Mouse (Mus musculus) hindbrain, embryonic 10.5 days (tissue): ENCODE data around the gene Mapk13. TPM values are rescaled to one million over a fixed set of nuclear protein-coding genes. Genes with fewer than 3 reads are reported as not detected.

ENCODE experiments used
- DNase-seq: peaks from one replicate; pipeline ENCODE4 v3.0.0-alpha.2; 2017; ENCODE audit warnings: low spot score
- H3K27ac ChIP-seq: fragments of 300-500 bp; sonication (generic); 2 replicates; pipeline ENCODE4 v1.5.1; 2016; ENCODE audit warnings: mild to moderate bottlenecking, moderate library complexity
- H3K27me3 ChIP-seq: fragments of 300-500 bp; sonication (generic); 2 replicates; pipeline ENCODE4 v1.6.1; 2016; ENCODE audit warnings: mild to moderate bottlenecking; ENCODE audit not compliant: poor library complexity, insufficient read depth, severe bottlenecking
- H3K36me3 ChIP-seq: fragments of 300-500 bp; sonication (generic); 2 replicates; pipeline ENCODE4 v1.6.1; 2016; ENCODE audit warnings: mild to moderate bottlenecking, moderate library complexity
- H3K4me1 ChIP-seq: fragments of 300-500 bp; sonication (generic); replicated peaks from 2 replicates; pipeline ENCODE4 v1.6.1; 2016; ENCODE audit warnings: mild to moderate bottlenecking
- H3K4me3 ChIP-seq: fragments of 300-500 bp; sonication (generic); 2 replicates; pipeline ENCODE4 v1.5.1; 2016; ENCODE audit warnings: mild to moderate bottlenecking, moderate library complexity
- H3K9me3 ChIP-seq: fragments of 300-500 bp; sonication (generic); 2 replicates; pipeline ENCODE4 v1.6.1; 2016; ENCODE audit warnings: mild to moderate bottlenecking, moderate library complexity
- WGBS: fragments of 180-500 bp; shearing (Covaris S2); methylation state at CpG from one replicate; pipeline ENCODE4 v1.1.7; 2016; 5-methylcytosine and 5-hydroxymethylcytosine counted together
- polyA plus RNA-seq: library from polyadenylated mRNA; unstranded; fragments of >200 nt; fragmentation: Nextera tagmentation; extraction: Ambion mirVana; gene quantifications from 2 replicates; pipeline ENCODE4 v1.2.1, GENCODE M21; 2016

The Mapk13 gene
- polyA plus RNA-seq, 1 experiment from 2014 or later = 3.9 TPM

GRCm38 (mm10) chr17:28824896-28825295, 55.8 kb downstream of the Mapk13 start:
- Histone ChIP-seq H3K4me3 (no peak overlapping the region), H3K9me3 (no peaks in the 10 kb centered on the region), H3K4me1 (no peaks in the 10 kb centered on the region), H3K27me3 (no peaks in the 10 kb centered on the region), H3K27ac (peak overlapping the region; percentile 24; the same call in 1 of the 2 replicates), H3K36me3 (peaks cover 100% of the 10 kb centered on the region)
- WGBS = 85% methylated on average over 6 of the region's 6 CpGs
- no peak for DNase-seq

GRCm38 (mm10) chr17:28825359-28826041, 56.4 kb downstream of the Mapk13 start:
- Histone ChIP-seq H3K9me3 (no peaks in the 10 kb centered on the region), H3K27me3 (no peaks in the 10 kb centered on the region), H3K36me3 (peaks cover 100% of the 10 kb centered on the region), H3K4me3 (no peak overlapping the region), H3K27ac (no peak overlapping the region), H3K4me1 (no peaks in the 10 kb centered on the region)
- WGBS = 90% methylated on average over 6 of the region's 6 CpGs
- DNase-seq = no peak

- Histone ChIP-seq H3K9me3 (no peaks in the 10 kb centered on the region), H3K27me3 (no peaks in the 10 kb centered on the region), H3K27ac (no peak overlapping the region), H3K4me3 (no peak overlapping the region), H3K4me1 (no peaks in the 10 kb centered on the region; the same call in 1 of the 2 replicates), H3K36me3 (peaks cover 100% of the 10 kb centered on the region)
- 91% methylated on average over 8 of the region's 8 CpGs for WGBS
- no peak for DNase-seq
Measured at GRCm38 (mm10) chr17:28827665-28828231, 58.7 kb downstream of the Mapk13 start.

- no peaks in the 10 kb centered on the region for H3K27me3 ChIP-seq
- no peak for DNase-seq
- no peaks in the 10 kb centered on the region for H3K9me3 ChIP-seq
- peaks cover 99% of the 10 kb centered on the region for H3K36me3 ChIP-seq
- no peak overlapping the region for H3K27ac ChIP-seq
- WGBS = 86% methylated on average over 14 of the region's 14 CpGs
- no peak overlapping the region for H3K4me3 ChIP-seq
- H3K4me1 ChIP-seq = no peaks in the 10 kb centered on the region; the same call in 1 of the 2 replicates
Measured at GRCm38 (mm10) chr17:28829120-28829519, 60.0 kb downstream of the Mapk13 start.

Other genes starting within 250 kb of the Mapk13 start
- gene Armc12, start 238.5 kb upstream of the Mapk13 start, polyA plus RNA-seq = not detected in 2 replicates
- not detected in 2 replicates for gene Clpsl2, start 219.9 kb upstream of the Mapk13 start, polyA plus RNA-seq
- gene Clps, start 208.5 kb upstream of the Mapk13 start, polyA plus RNA-seq = not detected in 2 replicates
- 1.9 and 2.1 TPM in 2 replicates for gene Lhfpl5, start 193.7 kb upstream of the Mapk13 start, polyA plus RNA-seq
- gene Srpk1, start 146.6 kb upstream of the Mapk13 start, polyA plus RNA-seq = 98.7 and 107 TPM in 2 replicates
- 0.41 and 0.51 TPM in 2 replicates for gene Slc26a8, start 79.1 kb upstream of the Mapk13 start, polyA plus RNA-seq
- 39.2 and 43.9 TPM in 2 replicates for gene Mapk14, start 78.0 kb upstream of the Mapk13 start, polyA plus RNA-seq
- gene AC170998.1, start 43.2 kb upstream of the Mapk13 start, polyA plus RNA-seq = 1.4 and 3.2 TPM in 2 replicates
- gene Brpf3, start 31.8 kb downstream of the Mapk13 start, polyA plus RNA-seq = 9.8 and 12.2 TPM in 2 replicates
- not detected in 2 replicates for gene Pnpla1, start 89.1 kb downstream of the Mapk13 start, polyA plus RNA-seq
- gene 4930539E08Rik, start 146.0 kb downstream of the Mapk13 start, polyA plus RNA-seq = 0.07 and 0.31 TPM in 2 replicates
- 0.16 and 0.26 TPM in 2 replicates for gene Pxt1, start 174.5 kb downstream of the Mapk13 start, polyA plus RNA-seq
- gene Kctd20, start 182.7 kb downstream of the Mapk13 start, polyA plus RNA-seq = 103 and 111 TPM in 2 replicates
- 131 and 133 TPM in 2 replicates for gene Stk38, start 238.7 kb downstream of the Mapk13 start, polyA plus RNA-seq